Mouse (Mus musculus) lung, adult 2 months (tissue): ENCODE measurements around the gene Cbln4.

ENCODE experiments used
- CTCF ChIP-seq: fragments of 200-500 bp; IDR thresholded peaks from 2 replicates; pipeline ENCODE4 v1.5.1; 2011; ENCODE audit warnings: mild to moderate bottlenecking, low read length, control low read depth; ENCODE audit not compliant: insufficient read depth
- POLR2A ChIP-seq: fragments of 200-500 bp; IDR thresholded peaks from 2 replicates; pipeline ENCODE4 v1.6.1; 2011; ENCODE audit warnings: low read depth, mild to moderate bottlenecking, control low read depth, low read length, borderline replicate concordance; ENCODE audit errors: extremely low read depth

- TF ChIP-seq POLR2A, result no peak
- TF ChIP-seq CTCF, result no peak
These were observed 56.6 kb downstream of the Cbln4 start for GRCm38 (mm10) chr2:171986686-171987085.
